10 mouse cellular contexts compared by ENCODE assay signal in the genomic region with DNA sequence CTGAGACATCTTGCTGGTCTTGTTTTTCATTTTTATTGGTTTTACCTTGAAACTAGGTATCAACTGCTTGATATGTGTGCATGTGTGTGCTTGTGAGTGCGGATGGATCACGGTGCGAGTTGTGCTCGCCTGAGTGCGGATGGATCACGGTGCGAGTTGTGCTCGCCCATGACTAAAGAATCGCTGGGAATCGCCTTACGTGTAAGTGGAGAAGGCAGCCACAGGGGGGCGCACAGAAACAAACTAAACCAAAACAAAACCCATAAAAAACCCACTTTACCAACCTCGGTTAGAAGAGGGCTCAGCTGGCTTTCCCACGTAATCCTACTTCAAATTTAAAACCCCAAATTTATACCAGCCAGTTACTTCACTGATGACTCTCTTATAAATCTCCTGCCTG. TPM values are rescaled to one million over a fixed set of nuclear protein-coding genes. Genes with fewer than 3 reads are reported as not detected.
DNase-seq lines count a peak whose midpoint lies in the region; ATAC-seq and TF ChIP-seq lines count a peak whose summit lies in the region.
"Had no signal": no experiment of that assay in that cellular context is flagged by ENCODE, and none has a peak within 500 bp of the region (broad histone marks: within the 10 kb centered on the region; RNA-seq: fewer than 3 reads in every experiment).

No protein-coding gene starts in this region.

- H3K9me3 ChIP-seq in kidney, embryonic 14.5 days (ENCODE audit: control insufficient read depth, low read length): no peaks in the 10 kb centered on the region
- no peaks in the 10 kb centered on the region for H3K9me3 ChIP-seq in E14TG2a.4 (ENCODE audit: low read length)
- H3K9me3 ChIP-seq: neural tube, embryonic 12.5 days had no signal

- DNase-seq in kidney, adult 18-20 months: peak; percentile 66
- DNase-seq in layer of hippocampus, adult 9-10 months (ENCODE audit: low spot score): peak; percentile 42
- peak; percentile 55 for DNase-seq in thymus, postnatal 0 days (ENCODE audit: low spot score)

- no peaks in the 10 kb centered on the region for H3K36me3 ChIP-seq in kidney, embryonic 14.5 days (ENCODE audit: control insufficient read depth, insufficient read depth, low read length)
- H3K36me3 ChIP-seq in E14TG2a.4 (ENCODE audit: insufficient read depth, low read length): no peaks in the 10 kb centered on the region
- H3K36me3 ChIP-seq: neural tube, embryonic 12.5 days had no signal

- peaks cover 2% of the 10 kb centered on the region for H3K4me1 ChIP-seq in kidney, embryonic 14.5 days (ENCODE audit: control insufficient read depth, insufficient read depth, low read length)
- H3K4me1 ChIP-seq in E14TG2a.4 (replicated peaks; ENCODE audit: low read depth, low read length): peaks cover 63% of the 10 kb centered on the region
- no peaks in the 10 kb centered on the region; the same call in 1 of the 2 replicates for H3K4me1 ChIP-seq in bone marrow, adult 2 months (ENCODE audit: control insufficient read depth, insufficient read depth, low read length)
- H3K4me1 ChIP-seq in embryonic fibroblast, embryonic 13.5 days (ENCODE audit: control insufficient read depth, insufficient read depth, low read length): no peaks in the 10 kb centered on the region
- H3K4me1 ChIP-seq: neural tube, embryonic 12.5 days had no signal

- H3K27ac ChIP-seq in kidney, embryonic 14.5 days (ENCODE audit: low read depth, low read length): no peak overlapping the region
- H3K27ac ChIP-seq in bone marrow, adult 2 months (ENCODE audit: control insufficient read depth, insufficient read depth, low read depth, low read length, poor library complexity): no peak overlapping the region
- no peak overlapping the region for H3K27ac ChIP-seq in embryonic fibroblast, embryonic 13.5 days (ENCODE audit: insufficient read depth, low read length)
- H3K27ac ChIP-seq: neural tube, embryonic 12.5 days had no signal

- no peaks in the 10 kb centered on the region for H3K27me3 ChIP-seq in kidney, embryonic 14.5 days (ENCODE audit: control insufficient read depth, insufficient read depth, low read length)
- H3K27me3 ChIP-seq in E14TG2a.4 (ENCODE audit: insufficient read depth, low read length): no peaks in the 10 kb centered on the region
- H3K27me3 ChIP-seq: neural tube, embryonic 12.5 days had no signal

- peak; percentile 56 for TF ChIP-seq CTCF in E14TG2a.4 (conservative IDR thresholded peaks at IDR 0.05; ENCODE audit: low read length)
- TF ChIP-seq CTCF in bone marrow, adult 2 months (IDR thresholded peaks at IDR 0.05; ENCODE audit: control insufficient read depth, insufficient read depth, low read length): peak; percentile 50
- TF ChIP-seq CTCF in embryonic fibroblast, embryonic 13.5 days (IDR thresholded peaks at IDR 0.05; ENCODE audit: borderline replicate concordance, insufficient read depth, low read length): peak; percentile 50; the same call in 1 of the 2 replicates

- 28% methylated on average over 14 of the region's 14 CpGs for WGBS in kidney, embryonic 14.5 days
- WGBS in bone marrow, adult 2 months: 17% methylated on average over 14 of the region's 14 CpGs

- no peak overlapping the region for H3K9ac ChIP-seq in kidney, embryonic 14.5 days (ENCODE audit: low read depth, low read length)
- H3K9ac ChIP-seq: neural tube, embryonic 12.5 days had no signal

- TF ChIP-seq POLR2A in bone marrow, adult 2 months (IDR thresholded peaks at IDR 0.05; ENCODE audit: borderline replicate concordance, control insufficient read depth, low read depth, low read length): no peak
- no peak for TF ChIP-seq POLR2A in embryonic fibroblast, embryonic 13.5 days (IDR thresholded peaks at IDR 0.05; ENCODE audit: low read depth, low read length)

- ATAC-seq in kidney, embryonic 14.5 days (ENCODE audit: low FRiP score, low TSS enrichment): no peak
- peak; percentile 72 for ATAC-seq in megakaryocyte-erythroid progenitor cell, adult 5-6 weeks (replicated peaks; ENCODE audit: low FRiP score, low TSS enrichment, poor library complexity, severe bottlenecking)

- H3K4me2 ChIP-seq in kidney, embryonic 14.5 days (replicated peaks; ENCODE audit: low read depth, low read length): no peak overlapping the region
- H3K4me2 ChIP-seq: neural tube, embryonic 12.5 days had no signal

- H3K4me3 ChIP-seq in kidney, embryonic 14.5 days (ENCODE audit: low read length): no peak overlapping the region
- no peak overlapping the region for H3K4me3 ChIP-seq in E14TG2a.4 (replicated peaks; ENCODE audit: low read length)
- no peak overlapping the region for H3K4me3 ChIP-seq in bone marrow, adult 2 months (replicated peaks; ENCODE audit: control insufficient read depth, low read depth, low read length)
- no peak overlapping the region for H3K4me3 ChIP-seq in embryonic fibroblast, embryonic 13.5 days (ENCODE audit: insufficient read depth, low read length)
- H3K4me3 ChIP-seq: neural tube, embryonic 12.5 days had no signal

RNA-seq across cellular contexts. Expression of a gene that starts 9.3 kb away (rescaled TPM):
- 0.49 and 1.9 TPM in 2 replicates for polyA plus RNA-seq in kidney, embryonic 14.5 days (2014; fragmentation: Nextera tagmentation; extraction: Ambion mirVana)
- polyA plus RNA-seq in bone marrow, adult 2 months (2011; ENCODE audit: insufficient read depth, insufficient read length, low replicate concordance, missing spikeins): 3.1 and 18.5 TPM in 2 replicates
- polyA plus RNA-seq in embryonic fibroblast, embryonic 13.5 days (2011; ENCODE audit: insufficient read length, low read depth, missing spikeins): not detected in 2 replicates
- not detected in 2 replicates for total RNA-seq in megakaryocyte-erythroid progenitor cell, adult 5-6 weeks (2014; fragmentation: Nextera tagmentation)
- not detected in 2 replicates for total RNA-seq in megakaryocyte-erythroid progenitor cell, adult 5-6 weeks (2017)
- polyA plus RNA-seq in thymus, postnatal 0 days (2015; fragmentation: Nextera tagmentation; extraction: Ambion mirVana): 0.42 and 0.66 TPM in 2 replicates
- total RNA-seq: gastrocnemius, postnatal 4 days had no signal
